Mouse (Mus musculus): ENCODE measurements around the gene Htr5a.

The Htr5a gene

GRCm38 (mm10) chr5:27841701-27842295, at the start of gene Htr5a:
Gene Htr5a (plus strand): TSS chr5:27842149.
- peak; percentile 39 for DNase-seq

GRCm38 (mm10) chr5:27792173-27792470, 49.8 kb upstream of the Htr5a start:
- no peak for DNase-seq

- no peak for DNase-seq
These were observed 49.3 kb upstream of the Htr5a start for GRCm38 (mm10) chr5:27792531-27793205.

DNA sequence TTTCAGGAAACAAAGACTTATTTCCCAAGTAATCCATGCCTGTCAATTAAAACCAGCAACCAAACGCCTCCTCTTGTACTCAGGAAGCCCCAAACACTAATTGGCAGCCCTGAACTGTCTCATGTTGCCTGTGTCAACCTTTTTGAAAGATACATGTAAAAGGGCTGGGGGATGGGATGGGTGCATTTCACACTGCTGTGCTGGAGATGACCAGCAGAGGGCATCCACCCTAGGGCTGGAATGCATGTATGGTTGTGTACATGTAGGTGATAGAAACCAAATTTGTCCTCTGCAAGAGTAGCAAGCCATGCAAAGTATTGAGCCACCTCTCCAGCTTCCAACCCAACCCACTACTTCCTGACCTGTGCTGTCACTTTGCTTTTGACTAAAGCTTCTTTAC, 48.0 kb upstream of the Htr5a start:
- peak; percentile 76 for DNase-seq

GRCm38 (mm10) chr5:27814282-27814681, 27.7 kb upstream of the Htr5a start:
- no peak for DNase-seq

DNA sequence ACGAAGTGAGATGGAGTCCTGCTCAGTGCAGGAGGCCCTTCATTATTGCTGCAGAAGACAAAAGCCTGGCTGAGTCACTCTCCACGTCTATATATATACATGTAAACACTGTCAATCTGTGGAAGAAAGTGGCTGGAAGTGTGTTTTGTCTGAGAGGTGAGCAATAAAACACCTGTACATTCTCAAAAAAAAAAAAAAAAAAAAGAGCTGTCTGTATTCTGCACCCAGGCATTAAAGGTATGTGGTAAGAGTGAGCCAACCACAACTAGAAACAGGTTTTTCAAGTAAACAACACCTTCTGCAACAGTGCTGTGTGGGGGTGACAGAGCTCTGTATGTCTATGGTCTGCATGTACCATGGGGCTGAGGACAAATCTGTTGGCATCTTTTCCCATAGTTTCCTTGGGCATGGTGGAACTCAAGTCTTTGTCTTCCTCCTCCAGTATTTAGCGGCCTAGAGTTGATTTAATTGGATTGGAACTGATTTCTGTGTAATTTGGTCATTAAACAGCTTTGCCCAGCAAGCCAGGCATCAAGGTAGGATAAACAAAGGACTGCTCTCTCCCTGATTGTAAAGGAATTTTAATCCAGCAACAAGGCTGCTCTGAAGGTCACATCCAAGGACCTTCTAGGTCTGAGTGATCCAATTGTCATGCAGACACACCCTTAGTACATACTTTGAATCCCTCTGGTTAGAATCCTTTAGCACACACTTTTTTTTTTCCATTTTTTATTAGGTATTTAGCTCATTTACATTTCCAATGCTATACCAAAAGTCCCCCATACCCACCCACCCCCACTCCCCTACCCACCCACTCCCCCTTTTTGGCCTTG, 22.9 kb upstream of the Htr5a start:
- DNase-seq = no peak

DNA sequence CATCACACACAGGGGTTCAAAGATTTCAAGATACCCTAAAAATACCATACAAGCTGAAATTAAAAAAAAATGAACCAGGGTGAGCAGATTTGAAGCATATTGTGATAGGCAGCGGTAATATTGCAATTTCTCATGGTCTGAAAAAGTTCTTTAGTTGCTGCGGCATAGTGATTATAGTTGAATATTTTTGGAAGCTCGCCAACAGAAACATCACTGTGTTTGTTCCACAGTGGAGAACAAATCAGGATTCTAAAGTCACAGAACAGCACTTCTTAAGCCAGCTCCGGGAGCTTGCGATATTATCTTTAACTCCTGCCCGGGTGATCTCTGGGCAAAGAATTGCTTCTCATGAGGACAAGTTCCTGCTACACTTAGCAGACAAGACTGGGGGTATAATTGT, 20.8 kb upstream of the Htr5a start:
- DNase-seq = no peak

DNA sequence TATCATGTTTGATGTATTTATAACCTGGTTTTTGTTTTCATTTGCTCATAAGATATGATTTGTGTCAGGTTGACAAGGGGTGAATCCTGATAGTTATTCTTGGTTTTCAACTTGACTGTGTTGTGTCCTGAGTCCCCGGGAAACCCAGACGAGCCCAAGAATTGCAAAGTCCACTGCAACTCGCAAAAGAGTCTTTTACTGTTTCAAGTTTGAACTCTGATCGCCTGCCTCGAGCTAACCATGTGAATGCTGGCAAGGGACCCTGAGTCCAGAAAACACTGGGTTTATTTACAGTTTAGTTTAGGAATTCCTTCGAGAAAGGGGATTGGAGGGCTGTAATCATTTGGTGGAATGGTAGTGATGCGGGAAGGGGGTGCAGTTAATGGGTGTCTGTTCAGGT, 14.0 kb upstream of the Htr5a start:
- no peak for DNase-seq

DNA sequence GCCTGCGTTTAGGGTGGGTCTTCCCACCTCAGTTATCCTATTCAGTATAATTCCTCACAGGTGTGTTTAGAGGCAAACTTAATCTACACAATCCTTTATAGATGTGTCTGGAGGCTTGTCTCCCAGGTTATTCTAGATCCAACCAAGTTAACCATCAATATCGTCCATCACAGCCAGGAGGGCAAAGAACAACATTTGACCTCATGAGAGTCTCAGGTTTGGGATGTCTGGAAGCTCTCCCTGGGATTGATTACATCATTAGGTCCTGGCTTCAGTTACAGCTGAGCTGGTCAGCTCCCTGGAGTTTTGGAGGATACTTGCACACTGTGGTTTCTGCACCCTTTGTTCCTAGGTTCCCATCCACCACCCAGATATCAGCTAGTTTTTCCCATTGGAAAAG, 6.9 kb upstream of the Htr5a start:
- DNase-seq = no peak

- no peak for DNase-seq
These were observed 3.9 kb upstream of the Htr5a start for GRCm38 (mm10) chr5:27838061-27838460.

- DNase-seq = peak; percentile 14
These were observed 847 bp downstream of the Htr5a start for GRCm38 (mm10) chr5:27842671-27843320.

GRCm38 (mm10) chr5:27846979-27847378, 5.0 kb downstream of the Htr5a start:
- no peak for DNase-seq

DNA sequence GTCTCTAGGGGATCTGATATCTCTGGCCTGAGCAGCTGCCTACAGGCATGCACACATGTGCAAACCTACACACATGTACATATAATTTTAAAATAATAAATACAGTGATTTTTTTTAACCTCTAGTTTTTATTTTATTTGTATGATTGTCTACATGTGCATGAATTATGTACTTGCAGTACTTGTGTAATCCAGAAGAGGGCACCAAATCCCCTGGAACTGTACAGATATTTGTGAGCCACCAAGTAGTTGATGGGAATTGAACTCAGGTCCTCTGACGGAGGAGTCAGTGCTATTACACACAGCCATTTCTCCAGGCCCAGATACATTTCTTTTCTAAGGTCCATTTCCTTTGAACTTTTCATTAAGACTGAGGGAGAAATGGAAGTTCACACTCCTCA, 12.3 kb downstream of the Htr5a start:
- DNase-seq = peak; percentile 43

DNA sequence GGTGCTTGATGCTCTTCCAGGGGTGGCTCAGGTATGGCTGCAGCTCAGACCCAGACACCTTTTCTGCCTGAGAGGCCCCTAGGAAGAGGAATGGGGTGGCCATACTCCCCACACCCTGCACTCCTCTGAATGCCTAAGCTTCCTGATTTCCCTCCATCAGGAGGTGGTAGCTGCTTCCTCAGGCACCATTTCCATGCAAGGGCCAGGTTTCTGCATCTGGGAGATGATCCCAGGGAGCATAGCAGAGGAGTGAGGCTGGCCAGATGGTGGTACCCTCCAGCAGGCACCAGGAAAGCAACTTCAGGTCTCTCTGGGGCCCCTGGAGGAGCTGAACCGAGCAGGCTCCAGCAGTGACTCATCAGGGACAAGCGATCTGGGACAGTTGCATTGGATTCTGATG, 13.8 kb downstream of the Htr5a start:
- DNase-seq = no peak

DNA sequence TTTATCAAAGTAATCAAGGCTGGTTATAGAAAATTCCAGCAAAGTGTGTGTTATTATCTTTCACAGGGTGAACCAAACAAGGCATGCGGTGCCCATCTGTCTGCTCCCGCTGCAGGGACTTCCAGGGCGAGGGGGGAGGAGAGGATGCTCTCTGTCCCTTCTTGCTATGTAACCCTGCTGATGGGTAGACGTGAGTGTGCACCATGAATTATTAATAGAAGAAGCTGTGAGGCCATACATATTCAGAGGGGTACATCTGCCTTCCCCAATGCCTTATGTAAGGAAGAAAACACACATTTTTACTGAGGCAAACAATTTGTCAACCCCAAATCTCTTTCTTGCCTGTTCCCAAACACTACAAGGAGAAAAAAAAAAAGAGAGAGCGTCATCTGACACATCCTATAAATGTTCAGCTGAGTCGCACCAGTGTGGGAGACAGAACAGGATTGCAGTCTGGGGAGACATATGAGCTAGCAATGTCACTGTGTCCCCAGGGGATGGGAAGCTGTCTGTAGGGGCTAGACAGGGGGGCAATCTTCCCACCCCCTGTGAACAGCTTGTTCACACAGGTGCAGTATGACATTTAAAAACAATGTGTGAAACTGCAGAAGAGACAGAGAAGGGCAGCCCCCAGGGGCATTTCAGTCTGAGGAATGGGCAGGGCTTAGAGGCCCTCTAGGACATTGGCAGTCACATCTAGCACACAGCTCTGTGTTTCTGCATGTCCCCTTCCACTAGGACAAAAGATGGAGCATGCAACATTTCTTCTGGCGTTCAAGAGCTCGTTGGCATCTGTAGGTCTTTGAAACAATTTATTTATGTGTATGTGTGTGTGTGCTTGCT, 31.5 kb downstream of the Htr5a start:
- DNase-seq = peak; percentile 48

- no peak for DNase-seq
These were observed 32.3 kb downstream of the Htr5a start for GRCm38 (mm10) chr5:27874211-27874610.

DNA sequence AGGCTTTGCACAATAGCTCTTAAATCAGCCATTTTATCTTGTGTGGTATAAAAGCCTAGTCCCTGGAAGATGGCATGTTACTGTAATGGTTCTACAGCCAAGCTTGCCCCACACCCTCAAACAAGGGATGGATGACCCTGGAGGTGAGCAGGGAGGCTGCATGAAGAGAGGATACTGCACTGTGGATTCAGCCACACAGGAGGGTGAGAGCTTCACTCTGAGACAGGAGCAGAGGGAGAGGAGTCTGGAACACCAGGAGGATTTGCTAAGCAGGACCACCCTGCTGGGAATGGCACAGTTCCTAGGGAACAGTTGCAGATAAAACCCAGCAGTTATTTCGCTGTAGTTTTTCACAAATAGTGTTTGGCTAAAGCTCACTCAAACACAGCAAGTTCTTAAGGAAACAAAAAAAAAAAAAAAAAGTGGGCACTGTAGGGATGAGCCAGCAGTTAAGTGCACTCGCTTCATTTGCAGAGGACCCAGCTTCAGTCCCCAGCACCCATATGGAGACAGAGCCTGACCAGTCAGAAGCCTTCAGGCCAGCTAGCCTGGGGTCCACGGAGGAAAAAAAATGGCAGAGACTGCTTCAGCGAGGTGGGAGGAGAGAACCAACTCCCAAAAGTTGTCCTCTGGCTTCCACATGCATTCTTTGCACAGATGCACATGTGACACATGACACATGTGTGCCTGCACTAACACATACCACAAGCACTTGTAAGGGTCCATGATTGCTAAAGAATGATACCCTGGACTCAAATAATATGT, 33.6 kb downstream of the Htr5a start:
- no peak for DNase-seq

GRCm38 (mm10) chr5:27878356-27878755, 36.4 kb downstream of the Htr5a start:
- no peak for DNase-seq

GRCm38 (mm10) chr5:27879726-27880125, 37.8 kb downstream of the Htr5a start:
- DNase-seq = no peak

DNA sequence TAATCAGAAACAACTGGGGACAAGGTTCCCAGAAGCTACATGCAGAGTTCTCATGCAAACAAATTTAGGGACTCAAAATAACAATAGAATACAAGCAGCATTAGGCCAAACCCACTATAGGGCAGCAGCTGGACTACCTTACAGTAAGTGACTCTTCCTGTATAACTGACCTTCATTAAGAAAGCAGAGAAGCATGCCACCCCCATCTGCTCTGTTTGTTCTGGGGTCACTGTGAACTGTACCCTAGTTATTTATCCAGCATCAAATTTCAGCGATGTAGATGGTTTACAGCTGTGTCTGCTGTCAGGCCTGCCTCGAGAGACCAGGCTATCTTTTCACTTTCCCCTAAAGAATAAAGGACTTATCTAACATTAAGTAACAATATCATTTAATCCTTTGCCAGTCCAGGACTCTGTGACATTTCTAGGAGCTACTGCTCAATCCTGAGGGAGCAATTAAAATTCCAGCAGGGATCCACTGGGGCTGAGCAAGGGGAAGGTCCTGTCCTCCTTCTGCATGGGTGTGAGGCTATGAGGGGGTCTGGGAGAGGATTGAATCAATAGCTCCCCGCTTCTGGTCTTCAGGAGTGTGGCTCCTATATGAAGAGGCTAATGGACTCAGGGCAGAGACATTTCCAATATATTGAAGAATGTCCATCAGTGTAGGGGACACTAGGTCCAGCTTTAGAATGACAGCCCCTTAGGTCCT, 38.5 kb downstream of the Htr5a start:
- no peak for DNase-seq

DNA sequence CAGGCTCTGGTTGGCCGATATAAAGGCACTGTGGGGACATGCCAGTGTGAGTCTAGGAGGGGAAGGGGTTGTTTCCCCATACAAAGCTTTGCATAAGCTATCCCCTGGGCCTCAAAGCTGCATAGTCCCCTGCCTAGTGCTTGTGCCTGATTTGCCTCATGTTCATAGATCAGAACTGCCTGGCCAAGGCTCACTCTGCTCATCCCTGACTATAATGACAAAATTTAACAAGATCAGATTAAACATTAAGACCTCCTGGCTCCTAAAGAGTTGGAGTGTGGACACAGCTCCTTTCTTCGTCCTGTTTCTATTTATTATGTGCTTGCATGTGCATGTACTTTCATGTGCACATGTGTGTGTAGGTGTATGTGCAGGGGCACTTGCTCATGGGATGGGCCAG, 39.3 kb downstream of the Htr5a start:
- no peak for DNase-seq
